Mouse (Mus musculus): ENCODE measurements at regions not wholly inside any gene's neighbourhood (a gene's known extent, or its start where the extent isn't known, plus 50 kb on each side); places are given as distances from the start of the nearest gene placed in this dataset.

DNA sequence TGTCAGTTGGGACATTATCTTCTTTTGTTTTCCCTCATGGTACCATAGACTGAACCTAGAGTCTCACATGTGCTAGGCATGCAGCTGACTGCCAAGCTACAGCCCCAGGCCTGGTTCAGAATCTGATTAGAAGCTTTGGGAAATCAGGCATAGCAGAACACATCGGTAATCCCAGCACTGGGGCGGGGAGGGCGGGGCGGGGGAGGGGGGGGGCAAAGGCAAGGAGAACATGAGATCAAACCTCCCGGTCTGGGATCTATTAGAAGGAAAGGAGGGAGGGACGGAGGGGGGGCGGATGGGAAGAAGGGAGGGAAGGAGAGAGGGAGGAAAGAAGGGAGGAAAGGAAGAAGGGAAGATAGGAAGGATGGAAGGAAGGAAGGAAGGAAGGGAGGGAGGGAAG, 617.5 kb downstream of the Epha4 start:
- Histone ChIP-seq H3K36me3 (replicated peaks; ENCODE audit: low read length) (no peaks in the 10 kb centered on the region), H3K27me3 (replicated peaks) (no peaks in the 10 kb centered on the region), H3K4me3 (replicated peaks) (no peak overlapping the region), H3K9me3 (peaks cover 7% of the 10 kb centered on the region; the same call in 1 of the 2 replicates), H3K4me1 (no peaks in the 10 kb centered on the region)
- TF ChIP-seq FLI1 (IDR thresholded peaks at IDR 0.05; ENCODE audit: low read length) (no peak), GATA1 (IDR thresholded peaks at IDR 0.05; ENCODE audit: borderline replicate concordance, low read length) (no peak)

DNA sequence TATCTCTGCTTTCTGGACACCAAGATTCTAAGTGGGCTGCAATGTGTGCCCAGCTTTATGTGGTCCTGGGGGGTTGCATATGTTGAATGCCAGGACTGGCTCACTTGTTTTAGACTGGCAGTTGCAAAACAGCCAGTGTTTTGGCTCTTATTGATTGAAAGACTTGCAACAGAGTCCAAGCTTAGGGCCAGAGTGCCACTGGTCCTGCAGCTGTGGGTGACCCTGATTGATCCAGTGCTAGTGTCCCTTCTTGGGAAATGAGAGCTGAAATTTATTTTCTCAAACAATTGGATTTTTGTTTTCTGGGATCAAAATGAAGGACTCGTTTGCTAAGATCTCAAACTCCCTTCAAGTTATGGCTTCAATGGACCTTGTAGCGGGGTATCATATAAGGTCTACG, 603.4 kb downstream of the Epha4 start:
- Histone ChIP-seq H3K4me3 (replicated peaks) (no peak overlapping the region), H3K4me1 (no peaks in the 10 kb centered on the region), H3K27me3 (replicated peaks) (no peaks in the 10 kb centered on the region), H3K36me3 (replicated peaks; ENCODE audit: low read length) (no peaks in the 10 kb centered on the region), H3K9me3 (no peaks in the 10 kb centered on the region; the same call in 1 of the 2 replicates)
- TF ChIP-seq FLI1 (IDR thresholded peaks at IDR 0.05; ENCODE audit: low read length): no peak

DNA sequence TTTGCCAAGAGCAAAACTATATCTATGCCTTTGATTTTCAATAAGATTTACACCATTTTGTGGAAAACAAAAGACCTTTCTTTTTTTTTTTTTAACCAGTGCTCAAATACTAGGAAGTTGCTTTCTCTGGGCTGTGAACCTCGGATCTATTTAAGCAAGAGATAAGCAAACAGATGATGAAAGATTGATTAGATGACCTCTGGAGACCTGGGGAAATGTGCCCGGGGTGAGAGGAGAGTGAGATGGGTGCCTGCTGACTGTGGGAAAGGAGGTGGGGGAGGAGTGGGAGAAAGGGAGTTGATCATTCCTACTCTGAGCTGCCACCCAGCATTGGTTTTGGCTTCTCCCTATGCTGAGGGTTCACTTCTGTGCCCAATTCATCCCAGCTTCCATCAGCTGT, 595.3 kb downstream of the Epha4 start:
- no peaks in the 10 kb centered on the region for H3K9me3 ChIP-seq
- H3K36me3 ChIP-seq (replicated peaks; ENCODE audit: low read length): no peaks in the 10 kb centered on the region
- H3K4me1 ChIP-seq: no peaks in the 10 kb centered on the region
- no peak overlapping the region for H3K4me3 ChIP-seq (replicated peaks)
- TF ChIP-seq GATA1 (IDR thresholded peaks at IDR 0.05; ENCODE audit: borderline replicate concordance, low read length) (no peak), FLI1 (IDR thresholded peaks at IDR 0.05; ENCODE audit: low read length) (no peak)
- H3K27me3 ChIP-seq (replicated peaks): no peaks in the 10 kb centered on the region

DNA sequence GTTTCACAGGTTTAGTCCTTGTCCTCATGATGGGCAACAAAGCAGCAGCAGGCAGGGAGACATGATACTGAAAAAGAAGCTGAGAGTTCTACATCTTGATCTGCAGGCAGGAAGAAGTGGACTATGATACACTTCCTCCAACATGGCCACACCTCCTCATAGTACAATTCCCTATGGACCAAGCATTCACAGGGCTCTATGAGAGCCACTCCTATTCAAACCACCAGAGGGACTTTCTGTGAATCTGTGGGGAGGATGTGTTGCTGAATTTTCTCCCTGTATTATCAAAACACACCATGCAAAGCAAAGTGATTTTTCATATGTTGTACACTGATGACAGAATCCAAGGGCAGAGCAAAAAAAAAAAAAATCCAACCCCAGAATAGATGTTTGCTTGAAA, 594.3 kb downstream of the Epha4 start:
- Histone ChIP-seq H3K9me3 (no peaks in the 10 kb centered on the region), H3K4me3 (replicated peaks) (no peak overlapping the region), H3K36me3 (replicated peaks; ENCODE audit: low read length) (no peaks in the 10 kb centered on the region), H3K27me3 (replicated peaks) (no peaks in the 10 kb centered on the region), H3K4me1 (no peaks in the 10 kb centered on the region)
- TF ChIP-seq GATA1 (IDR thresholded peaks at IDR 0.05; ENCODE audit: borderline replicate concordance, low read length) (no peak), FLI1 (IDR thresholded peaks at IDR 0.05; ENCODE audit: low read length) (no peak)

DNA sequence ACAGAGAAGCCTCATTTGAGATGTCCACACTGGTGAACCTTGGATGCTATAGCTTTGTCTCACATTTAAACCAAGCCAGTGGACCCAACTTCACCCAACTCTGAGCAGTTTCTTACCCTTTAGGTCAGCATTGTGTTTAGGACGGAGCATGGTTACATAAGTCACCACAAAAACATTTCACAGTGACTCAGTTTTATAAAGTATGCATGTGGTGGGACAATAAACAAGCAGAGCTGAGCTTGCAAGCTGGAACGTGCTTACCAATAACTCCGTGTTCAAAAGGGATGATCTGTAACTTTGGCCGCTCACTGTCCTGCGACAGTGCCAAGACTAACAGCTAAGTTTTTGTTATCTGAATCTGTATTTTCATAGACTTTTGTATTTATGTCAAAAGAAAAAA, 587.8 kb downstream of the Epha4 start:
- Histone ChIP-seq H3K36me3 (replicated peaks; ENCODE audit: low read length) (no peaks in the 10 kb centered on the region), H3K4me3 (replicated peaks) (no peak overlapping the region), H3K27me3 (replicated peaks) (no peaks in the 10 kb centered on the region), H3K9me3 (0 out of 2 replicates have a peak, but pooled peaks cover 2% of the 10 kb centered on the region), H3K4me1 (no peaks in the 10 kb centered on the region)
- TF ChIP-seq GATA1 (IDR thresholded peaks at IDR 0.05; ENCODE audit: borderline replicate concordance, low read length) (no peak), FLI1 (IDR thresholded peaks at IDR 0.05; ENCODE audit: low read length) (no peak)

DNA sequence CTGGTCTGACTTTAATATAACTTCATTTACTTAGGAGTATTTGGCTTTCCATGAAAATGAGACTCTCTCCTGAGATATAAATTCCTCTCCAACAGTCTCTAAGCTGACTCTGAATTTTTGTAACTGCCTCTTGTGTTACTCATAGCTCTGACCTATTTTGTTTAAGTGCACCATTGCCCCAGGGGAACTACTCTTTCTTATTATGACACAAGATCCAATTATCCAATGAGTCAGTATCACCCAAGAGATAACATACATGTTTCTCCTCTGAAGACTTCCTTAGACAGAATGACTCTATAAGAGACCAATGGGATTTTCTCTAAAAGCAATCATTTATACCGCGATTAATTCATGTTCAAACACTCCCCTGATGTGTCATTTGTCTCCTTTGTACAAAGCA, 586.9 kb downstream of the Epha4 start:
- Histone ChIP-seq H3K9me3 (0 out of 2 replicates have a peak, but pooled peaks cover 2% of the 10 kb centered on the region), H3K36me3 (replicated peaks; ENCODE audit: low read length) (no peaks in the 10 kb centered on the region), H3K4me1 (no peaks in the 10 kb centered on the region), H3K4me3 (replicated peaks) (no peak overlapping the region), H3K27me3 (replicated peaks) (no peaks in the 10 kb centered on the region)
- no peak for TF ChIP-seq GATA1 (IDR thresholded peaks at IDR 0.05; ENCODE audit: borderline replicate concordance, low read length)
- TF ChIP-seq FLI1 (IDR thresholded peaks at IDR 0.05; ENCODE audit: low read length): no peak

DNA sequence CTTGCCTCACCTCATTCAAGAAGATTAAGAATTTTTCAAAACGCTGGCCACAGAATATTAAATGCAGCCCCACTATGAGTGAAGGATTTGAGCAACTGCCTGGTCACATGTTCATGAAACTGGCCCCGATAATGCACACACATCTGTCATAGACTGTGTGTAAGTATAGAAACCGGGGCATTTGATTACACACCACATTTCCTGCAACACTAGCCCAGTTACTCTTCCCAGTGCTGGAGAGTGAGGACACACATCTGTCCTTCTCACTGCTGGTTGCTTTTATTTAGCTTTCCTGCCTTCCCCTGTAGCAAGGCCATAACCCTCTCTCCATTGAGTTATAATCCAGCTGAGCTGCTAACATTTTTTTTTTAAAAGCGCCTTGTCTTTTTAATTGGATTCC, 581.4 kb downstream of the Epha4 start:
- TF ChIP-seq GATA1 (IDR thresholded peaks at IDR 0.05; ENCODE audit: borderline replicate concordance, low read length): no peak
- TF ChIP-seq FLI1 (IDR thresholded peaks at IDR 0.05; ENCODE audit: low read length): no peak
- Histone ChIP-seq H3K4me3 (replicated peaks) (no peak overlapping the region), H3K36me3 (replicated peaks; ENCODE audit: low read length) (no peaks in the 10 kb centered on the region), H3K9me3 (0 out of 2 replicates have a peak, but pooled peaks cover 2% of the 10 kb centered on the region), H3K27me3 (replicated peaks) (no peaks in the 10 kb centered on the region), H3K4me1 (no peaks in the 10 kb centered on the region)

DNA sequence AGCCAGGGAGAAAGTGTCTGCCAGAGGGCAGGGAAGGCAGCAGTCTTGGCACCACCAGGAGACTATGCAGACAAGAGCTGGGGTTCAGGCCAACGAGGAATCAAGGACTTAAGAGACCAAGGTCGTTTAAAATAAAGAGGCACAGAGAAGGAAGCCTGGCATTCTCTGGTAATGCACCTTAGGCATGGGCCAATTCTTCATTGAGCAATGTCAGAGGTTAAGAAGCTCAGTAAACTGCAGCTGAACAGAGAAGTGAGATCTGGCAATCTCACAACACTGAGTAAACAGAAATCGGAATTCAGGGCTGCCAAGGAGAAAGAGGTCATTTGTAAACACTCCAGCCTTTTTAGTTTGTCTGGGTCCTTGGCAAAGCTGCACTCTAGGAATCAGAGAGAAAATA, 572.2 kb downstream of the Epha4 start:
- TF ChIP-seq FLI1 (IDR thresholded peaks at IDR 0.05; ENCODE audit: low read length) (no peak), GATA1 (IDR thresholded peaks at IDR 0.05; ENCODE audit: borderline replicate concordance, low read length) (no peak)
- no peaks in the 10 kb centered on the region for H3K4me1 ChIP-seq
- 0 out of 2 replicates have a peak, but pooled peaks cover 6% of the 10 kb centered on the region for H3K9me3 ChIP-seq
- H3K27me3 ChIP-seq (replicated peaks): no peaks in the 10 kb centered on the region
- no peak overlapping the region for H3K4me3 ChIP-seq (replicated peaks)
- H3K36me3 ChIP-seq (replicated peaks; ENCODE audit: low read length): no peaks in the 10 kb centered on the region

DNA sequence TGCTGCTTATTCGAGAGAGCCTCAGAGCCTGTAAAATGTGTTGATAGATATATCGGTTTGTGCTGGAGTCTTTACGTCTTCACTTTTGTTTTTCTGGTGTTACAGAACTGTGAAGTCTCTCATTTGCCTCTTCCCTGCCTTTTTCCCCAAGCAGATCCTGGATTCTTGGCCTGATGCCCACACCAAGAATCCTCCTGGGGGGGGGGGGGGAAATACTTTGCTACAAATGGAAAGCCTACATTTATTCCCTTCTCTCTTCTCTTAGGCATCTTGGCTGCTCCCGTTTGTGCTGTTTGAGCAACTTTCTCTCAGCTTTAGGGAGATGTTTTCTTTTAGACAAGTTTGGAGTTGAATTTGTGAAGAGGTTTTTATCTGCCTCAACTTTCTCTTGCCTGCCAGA, 570.8 kb downstream of the Epha4 start:
- TF ChIP-seq FLI1 (IDR thresholded peaks at IDR 0.05; ENCODE audit: low read length) (no peak), GATA1 (IDR thresholded peaks at IDR 0.05; ENCODE audit: borderline replicate concordance, low read length) (no peak)
- H3K36me3 ChIP-seq (replicated peaks; ENCODE audit: low read length): no peaks in the 10 kb centered on the region
- H3K4me3 ChIP-seq (replicated peaks): no peak overlapping the region
- H3K9me3 ChIP-seq: 0 out of 2 replicates have a peak, but pooled peaks cover 6% of the 10 kb centered on the region
- H3K27me3 ChIP-seq (replicated peaks): no peaks in the 10 kb centered on the region
- H3K4me1 ChIP-seq: no peaks in the 10 kb centered on the region

DNA sequence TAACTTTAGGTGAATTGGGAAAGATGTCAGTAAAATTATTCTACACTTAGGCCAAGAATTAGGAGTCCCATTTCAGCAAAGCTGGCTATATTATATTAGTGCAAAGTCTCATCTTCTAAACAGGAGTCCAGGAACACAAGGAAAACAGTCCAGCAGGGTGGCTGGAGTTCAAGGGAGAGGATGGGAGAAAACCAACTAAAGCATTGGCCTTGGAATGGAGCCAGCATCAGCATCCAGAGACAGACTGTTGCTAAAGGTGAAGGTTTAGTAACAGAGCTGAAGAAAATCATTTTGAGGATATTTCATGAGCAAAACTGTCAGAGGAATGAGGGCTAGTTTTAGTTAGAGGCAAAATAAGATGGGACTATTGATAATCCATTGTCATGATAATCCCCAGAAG, 559.9 kb downstream of the Epha4 start:
- Histone ChIP-seq H3K9me3 (peaks cover 5% of the 10 kb centered on the region; the same call in 1 of the 2 replicates), H3K4me1 (no peaks in the 10 kb centered on the region), H3K27me3 (replicated peaks) (no peaks in the 10 kb centered on the region), H3K4me3 (replicated peaks) (no peak overlapping the region), H3K36me3 (replicated peaks; ENCODE audit: low read length) (no peaks in the 10 kb centered on the region)
- TF ChIP-seq FLI1 (IDR thresholded peaks at IDR 0.05; ENCODE audit: low read length): no peak

DNA sequence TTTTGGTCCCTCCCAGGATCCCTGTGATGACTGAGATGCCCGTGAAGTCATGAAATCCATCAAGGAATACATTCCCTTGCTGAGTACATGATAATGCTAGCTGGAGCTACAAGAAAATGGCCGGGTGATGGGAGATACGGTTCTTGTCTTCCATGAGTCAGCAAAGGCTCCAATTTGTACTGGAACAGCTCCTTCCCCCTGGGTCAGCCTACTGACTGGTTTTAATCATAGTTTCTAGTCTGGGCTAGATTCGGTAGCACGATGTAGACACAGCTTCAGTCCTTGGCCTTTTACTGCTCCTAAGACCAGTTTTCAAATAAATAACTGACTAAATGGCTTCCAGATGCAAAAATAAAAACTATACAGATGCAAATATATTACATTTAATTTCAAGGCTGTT, 557.5 kb downstream of the Epha4 start:
- Histone ChIP-seq H3K4me3 (replicated peaks) (no peak overlapping the region), H3K27me3 (replicated peaks) (no peaks in the 10 kb centered on the region), H3K9me3 (peaks cover 8% of the 10 kb centered on the region; the same call in 1 of the 2 replicates), H3K4me1 (no peaks in the 10 kb centered on the region), H3K36me3 (replicated peaks; ENCODE audit: low read length) (no peaks in the 10 kb centered on the region)
- TF ChIP-seq GATA1 (IDR thresholded peaks at IDR 0.05; ENCODE audit: borderline replicate concordance, low read length): no peak
- TF ChIP-seq FLI1 (IDR thresholded peaks at IDR 0.05; ENCODE audit: low read length): no peak
